Mouse (Mus musculus) spleen, adult 10 weeks (tissue): Measurements from ENCODE around the gene Hnrnpl. TPM values are rescaled to one million over a fixed set of nuclear protein-coding genes. Genes with fewer than 3 reads are reported as not detected.

ENCODE experiments used
- polyA plus RNA-seq: library from polyadenylated mRNA; stranded (reverse); fragments of 350-450 nt; fragmentation: Illumina TruSeq; extraction: RNeasy Lipid Tissue Mini Kit (QIAGEN cat#74804); gene quantifications from one replicate; pipeline ENCODE4 v1.2.3, GENCODE M21; 2015; ENCODE audit warnings: low replicate concordance; ENCODE audit not compliant: insufficient read depth

Gene Hnrnpl
- polyA plus RNA-seq, result 532 TPM

DNA sequence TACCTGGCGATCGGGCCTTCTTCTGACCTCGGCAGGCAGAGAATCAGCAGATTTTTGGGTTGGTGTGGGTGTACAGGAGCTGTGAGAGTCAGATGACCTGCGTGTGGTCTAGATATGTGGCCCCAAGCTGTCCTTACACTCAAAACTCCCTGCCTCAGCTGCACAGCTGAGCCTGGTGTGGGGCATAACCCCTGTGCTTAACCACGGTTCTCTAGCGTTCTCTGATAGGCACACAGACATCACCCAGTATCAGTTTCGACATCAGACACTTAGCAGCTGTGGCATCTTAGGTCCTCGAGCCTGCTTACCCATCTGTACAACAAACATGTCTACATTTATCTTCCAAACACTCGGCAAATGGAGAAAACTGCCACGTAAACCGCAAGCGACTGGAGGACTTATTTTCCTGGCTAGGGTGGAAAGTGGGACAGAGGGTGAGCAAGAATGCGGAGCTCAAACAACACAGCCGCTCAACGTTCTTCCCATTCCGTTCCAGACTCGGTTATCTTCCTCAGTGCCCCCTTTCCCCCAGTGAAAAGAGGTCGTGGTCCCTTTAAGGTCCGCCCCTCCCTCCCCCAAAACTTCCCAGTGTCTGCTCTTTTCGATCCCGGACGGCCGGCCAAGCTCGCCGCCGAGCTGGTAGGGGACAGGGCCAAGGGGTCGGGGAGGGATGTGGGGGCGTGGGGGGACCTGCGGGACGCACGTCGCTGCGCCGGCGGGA is at the start of gene Hnrnpl:
TSS of gene Hnrnpl (plus strand) at position 321 of the 721 bp plus-strand sequence.

DNA sequence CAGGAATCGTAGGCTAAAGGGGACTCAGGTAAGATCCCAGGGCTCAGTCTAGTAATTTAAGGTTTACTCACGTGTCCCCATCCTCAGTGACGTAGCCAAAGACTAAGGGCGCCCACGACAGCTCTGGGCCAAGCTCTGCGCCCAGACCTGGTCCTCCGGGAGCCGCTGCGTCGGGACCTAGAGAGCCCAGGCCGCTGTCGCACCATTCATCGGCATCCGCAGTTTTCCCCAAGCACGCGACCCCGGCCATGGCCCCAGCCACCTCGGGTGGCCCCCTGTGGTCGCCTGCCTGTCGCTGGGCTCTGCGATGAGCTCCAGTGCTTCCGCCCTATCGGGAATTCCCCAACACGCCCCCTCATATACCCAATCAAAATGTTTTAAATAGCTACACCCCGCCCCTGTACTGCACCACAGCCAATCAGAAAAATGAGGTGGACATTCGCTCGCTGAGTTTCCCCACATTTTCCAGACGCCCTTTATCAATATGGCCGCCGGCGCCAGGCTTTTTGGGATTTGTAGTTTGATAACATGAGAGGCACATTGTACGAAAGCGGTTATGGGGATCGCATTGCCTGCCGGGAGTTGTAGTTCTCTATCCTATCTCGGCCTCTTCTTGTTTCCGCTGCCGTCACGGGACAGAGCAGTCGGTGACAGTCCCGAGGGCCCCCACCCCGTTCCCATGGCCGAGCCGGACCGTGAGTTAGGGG is 42.0 kb upstream of the Hnrnpl start, which contains the start of gene Sirt2:
TSS of gene Sirt2 (plus strand) at position 563 of the 707 bp plus-strand sequence.

DNA sequence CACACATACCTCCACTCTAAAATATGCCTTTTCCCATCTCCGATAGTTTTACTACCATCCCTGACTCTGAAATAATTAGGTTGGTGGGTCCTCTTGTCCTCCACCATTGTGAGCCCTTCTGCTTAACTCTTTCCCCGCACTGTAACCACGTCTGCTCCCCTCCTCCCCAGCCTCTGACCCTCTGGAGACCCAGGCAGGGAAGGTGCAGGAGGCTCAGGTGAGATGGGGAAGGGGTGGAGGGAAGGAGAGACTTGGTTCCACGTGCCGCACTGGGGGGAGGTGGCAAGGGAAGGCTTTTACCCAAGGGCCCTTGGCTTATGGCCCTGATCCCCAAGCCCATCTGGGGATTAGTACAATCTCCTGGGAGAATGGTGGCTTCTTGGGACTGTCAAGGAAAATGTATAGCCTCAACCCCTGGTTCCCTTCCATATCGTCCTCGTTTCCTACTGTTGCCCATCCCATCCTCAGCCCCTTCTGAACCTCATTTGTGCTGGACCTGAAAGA is 40.8 kb upstream of the Hnrnpl start, which contains the start of gene Nfkbib:
TSS of gene Nfkbib (minus strand) at position 51 of the 504 bp plus-strand sequence.

DNA sequence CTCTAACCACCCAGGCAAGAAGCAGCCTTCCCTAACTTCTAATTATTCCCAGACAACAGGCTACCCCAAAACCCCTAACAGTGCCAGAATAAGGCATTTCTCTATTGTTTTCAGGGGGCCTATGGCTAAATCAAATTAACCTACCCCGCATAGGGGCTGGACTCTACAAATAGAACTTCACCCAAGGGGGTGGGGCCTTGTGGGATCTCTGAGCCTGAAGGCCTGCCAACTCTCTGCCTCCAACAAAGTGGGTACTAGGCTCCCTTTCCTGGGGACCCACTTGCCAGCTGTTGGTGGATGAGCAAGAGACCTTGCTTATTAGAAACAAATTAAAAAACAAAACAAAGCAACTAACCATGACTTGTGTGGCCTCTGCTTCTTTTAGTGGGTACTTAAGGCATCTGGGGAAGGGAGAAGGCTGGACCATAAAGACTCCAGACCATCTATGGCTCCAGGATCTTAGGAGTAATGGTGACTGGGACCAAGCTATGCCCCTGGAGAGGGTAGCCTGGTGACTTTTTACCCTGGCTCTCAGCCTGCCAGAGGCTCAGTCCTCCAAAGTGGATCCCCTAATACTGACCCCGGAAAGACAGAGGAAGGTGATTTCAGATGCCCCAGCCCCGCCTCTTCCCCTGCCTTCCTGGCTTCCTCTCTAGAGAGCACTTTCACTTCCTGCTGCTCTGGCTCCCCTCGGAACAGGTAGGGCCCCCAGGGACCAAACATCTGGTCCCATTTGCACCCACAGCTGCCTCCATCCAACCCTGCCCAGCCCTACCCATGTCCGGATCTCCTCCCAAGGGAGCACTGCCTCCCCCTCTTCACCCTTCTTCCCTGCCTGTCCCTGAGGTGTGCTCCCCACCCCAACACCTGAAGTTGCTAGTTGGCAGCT is 19.8 kb upstream of the Hnrnpl start, which contains the start of gene Rinl:
TSS of gene Rinl (plus strand) at position 663 of the 889 bp plus-strand sequence.

DNA sequence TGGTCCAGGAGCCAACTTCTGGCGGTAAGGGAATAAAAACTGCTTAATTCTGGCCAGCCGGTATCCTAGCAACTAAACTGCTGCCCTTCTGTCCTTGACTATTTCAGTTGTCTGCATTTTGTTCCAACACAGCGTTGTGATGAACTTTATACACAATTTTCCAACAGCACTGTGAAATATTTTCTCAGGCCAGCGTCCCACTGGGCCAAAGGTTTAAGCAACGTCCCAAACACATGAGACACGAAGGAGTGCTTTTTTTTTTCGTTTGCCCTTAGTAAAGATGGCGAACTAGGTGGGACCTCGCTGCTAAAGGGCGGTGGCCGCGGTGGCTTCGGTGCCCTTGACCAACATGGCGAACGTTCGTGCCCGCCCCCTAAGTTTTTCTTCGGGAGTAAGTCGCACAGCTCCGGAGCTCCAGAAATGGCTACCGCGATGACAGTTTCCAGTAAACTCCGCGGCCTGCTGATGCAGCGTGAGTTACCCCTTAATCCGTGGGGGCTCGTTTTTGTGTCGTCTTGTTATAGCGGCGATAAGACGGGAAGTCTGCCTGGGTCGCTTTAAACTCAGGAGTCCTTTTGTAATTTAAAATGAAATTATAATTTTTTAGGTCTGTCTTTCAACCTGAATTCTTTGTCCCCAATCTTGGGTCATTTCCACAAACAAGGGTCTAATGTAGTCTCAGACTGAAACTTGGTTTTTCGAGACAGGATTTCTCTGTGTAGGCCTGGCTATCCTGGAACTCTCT is 16.8 kb downstream of the Hnrnpl start, which contains the start of gene Ech1:
TSS of gene Ech1 (plus strand) at position 277 of the 745 bp plus-strand sequence.

DNA sequence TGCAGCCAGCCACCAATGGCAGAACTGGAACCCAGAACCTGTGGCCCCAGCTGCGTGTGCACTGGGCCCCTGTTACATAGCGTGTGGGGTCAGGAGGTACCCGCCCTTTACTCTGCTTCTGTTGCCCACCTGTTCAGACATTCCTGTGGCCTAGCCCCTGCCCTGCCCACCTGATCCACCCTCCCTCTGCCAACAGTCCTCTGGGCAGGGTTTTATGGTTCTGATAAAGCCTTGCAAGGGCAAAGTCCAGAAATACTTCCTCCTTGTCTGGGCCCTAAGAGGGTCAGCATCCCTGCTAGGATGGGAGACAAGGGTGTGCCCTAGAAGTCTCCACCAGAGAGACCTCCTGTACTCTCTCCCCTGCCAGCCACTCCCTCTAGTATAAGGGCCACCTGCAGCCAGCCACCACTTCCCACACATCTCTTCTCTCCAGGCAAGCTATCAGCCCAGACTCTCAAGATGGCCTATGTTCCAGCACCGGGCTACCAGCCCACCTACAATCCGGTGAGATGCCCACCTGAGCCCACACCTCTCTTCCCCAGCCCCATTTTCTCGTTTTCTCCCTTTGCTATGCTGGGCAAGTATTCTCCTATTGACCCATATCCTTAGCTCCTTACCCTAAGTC is 25.5 kb downstream of the Hnrnpl start, which contains the start of gene Lgals4:
TSS of gene Lgals4 (plus strand) at position 132 of the 625 bp plus-strand sequence.

DNA sequence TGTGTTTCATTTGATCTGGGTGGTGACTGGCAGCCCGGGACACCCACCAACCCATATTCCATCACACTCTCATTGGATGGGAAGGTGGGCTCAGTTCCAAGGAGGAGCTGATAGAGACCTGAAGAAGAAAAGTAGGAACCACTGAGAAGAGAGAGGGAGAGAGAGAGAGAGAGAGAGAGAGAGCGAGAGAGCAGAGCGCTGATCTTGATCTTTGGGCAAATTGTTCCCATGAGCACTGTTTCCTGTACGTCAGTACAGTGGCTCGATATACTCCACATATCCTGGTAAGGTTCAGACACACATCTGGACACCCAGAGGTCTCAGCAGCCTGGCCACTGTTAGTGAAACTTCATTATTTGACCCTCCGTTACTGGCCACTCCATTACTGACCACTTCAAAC is 55.2 kb downstream of the Hnrnpl start, which contains the start of gene Lgals7:
TSS of gene Lgals7 (plus strand) at position 314 of the 400 bp plus-strand sequence.

Other genes starting within 250 kb of the Hnrnpl start
- 11.7 TPM for gene Samd4b, start 210.4 kb upstream of the Hnrnpl start, polyA plus RNA-seq
- gene Pak4, start 210.4 kb upstream of the Hnrnpl start, polyA plus RNA-seq, result 4.7 TPM
- gene Acp7, start 177.2 kb upstream of the Hnrnpl start, polyA plus RNA-seq, result not detected
- gene Fbxo27, start 115.7 kb upstream of the Hnrnpl start, polyA plus RNA-seq, result 1.8 TPM
- gene Fbxo17, start 91.7 kb upstream of the Hnrnpl start, polyA plus RNA-seq, result 2.4 TPM
- gene Mrps12, start 66.7 kb upstream of the Hnrnpl start, polyA plus RNA-seq, result 43.0 TPM
- 4.0 TPM for gene Sars2, start 66.5 kb upstream of the Hnrnpl start, polyA plus RNA-seq
- not detected for gene Ccer2, start 52.4 kb upstream of the Hnrnpl start, polyA plus RNA-seq
- 47.7 TPM for gene Sirt2, start 41.8 kb upstream of the Hnrnpl start, polyA plus RNA-seq
- 8.3 TPM for gene Nfkbib, start 41.0 kb upstream of the Hnrnpl start, polyA plus RNA-seq
- 77.4 TPM for gene Rinl, start 19.6 kb upstream of the Hnrnpl start, polyA plus RNA-seq
- 60.7 TPM for gene Ech1, start 16.7 kb downstream of the Hnrnpl start, polyA plus RNA-seq
- gene Lgals4, start 25.3 kb downstream of the Hnrnpl start, polyA plus RNA-seq, result 26.4 TPM
- gene Lgals7, start 55.3 kb downstream of the Hnrnpl start, polyA plus RNA-seq, result not detected
- not detected for gene Capn12, start 72.9 kb downstream of the Hnrnpl start, polyA plus RNA-seq
- 115 TPM for gene Actn4, start 153.8 kb downstream of the Hnrnpl start, polyA plus RNA-seq
- gene Eif3k, start 173.3 kb downstream of the Hnrnpl start, polyA plus RNA-seq, result 219 TPM
- 73.6 TPM for gene Map4k1, start 173.5 kb downstream of the Hnrnpl start, polyA plus RNA-seq